Mouse (Mus musculus) hematopoietic stem cell, adult 5-6 weeks (primary cell): ENCODE data around the gene Slc17a5. TPM values are rescaled to one million over a fixed set of nuclear protein-coding genes. Genes with fewer than 3 reads are reported as not detected.
"Not testable (repeated sequence)": the region's sequence is repeated elsewhere in the genome, so short reads cannot be mapped to it uniquely, and the experiment has no call there.

Source experiments
- ATAC-seq, 2 experiments: fragments of 125-278 bp in 1 of 2; replicated peaks in 1 of 2; 2 replicates each; pipeline ENCODE4 v1.8.0; 2016 to 2017; ENCODE audit warnings: inconsistent platforms in 2 of 2, mild to moderate bottlenecking in 2 of 2, moderate number of reproducible peaks in 2 of 2, low read depth in 1 of 2, moderate TSS enrichment in 1 of 2; ENCODE audit not compliant: low FRiP score in 2 of 2, poor library complexity in 2 of 2, severe bottlenecking in 2 of 2, insufficient read depth in 1 of 2, low TSS enrichment in 1 of 2
- total RNA-seq: library from RNA; stranded (forward); fragments of 172-1452, 232-1000 nt; gene quantifications from 2 replicates; pipeline ENCODE4 v1.2.3, GENCODE M21; 2017

Gene Slc17a5
- total RNA-seq, 1 experiment from 2014 or later, result 7.0 TPM

- ATAC-seq, result peak; percentile 76 to 80
Observed at GRCm38 (mm10) chr9:78527767-78528381, 60.0 kb downstream of the Slc17a5 start.

DNA sequence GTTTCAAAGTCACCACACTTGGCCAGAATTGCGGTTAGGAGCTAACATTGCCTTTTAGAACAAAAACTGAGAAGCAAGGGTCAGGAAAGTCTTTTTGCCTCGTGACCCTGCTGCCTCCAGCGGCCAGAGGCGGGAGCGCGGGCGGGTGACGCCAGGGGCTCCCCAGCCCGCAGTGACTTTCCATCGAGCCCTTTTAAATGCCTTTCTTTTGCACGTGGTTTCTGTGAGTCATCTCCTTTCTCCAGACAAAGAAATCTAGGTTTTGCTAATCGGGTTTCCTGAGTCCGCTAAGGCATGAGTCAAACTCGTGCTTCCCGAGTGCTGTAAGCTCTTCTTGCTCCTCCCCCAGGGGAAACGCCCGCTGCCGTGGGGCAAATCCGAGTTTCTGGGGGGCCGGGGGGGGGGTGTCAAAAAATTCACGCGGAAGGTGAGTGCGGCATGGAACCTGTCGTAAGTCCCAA lies 60.5 kb downstream of the Slc17a5 start:
- ATAC-seq, result peak; percentile 83 to 90

GRCm38 (mm10) chr9:78526206-78526605 lies 61.6 kb downstream of the Slc17a5 start:
- no peak for ATAC-seq

- ATAC-seq, result no peak
Observed at GRCm38 (mm10) chr9:78525451-78526135, 62.2 kb downstream of the Slc17a5 start.

- peak; percentile 80 to 81 for ATAC-seq
Observed at GRCm38 (mm10) chr9:78521689-78522088, 66.2 kb downstream of the Slc17a5 start.

GRCm38 (mm10) chr9:78520780-78521601 lies 66.8 kb downstream of the Slc17a5 start:
- peak; percentile 57 to 61 for ATAC-seq

DNA sequence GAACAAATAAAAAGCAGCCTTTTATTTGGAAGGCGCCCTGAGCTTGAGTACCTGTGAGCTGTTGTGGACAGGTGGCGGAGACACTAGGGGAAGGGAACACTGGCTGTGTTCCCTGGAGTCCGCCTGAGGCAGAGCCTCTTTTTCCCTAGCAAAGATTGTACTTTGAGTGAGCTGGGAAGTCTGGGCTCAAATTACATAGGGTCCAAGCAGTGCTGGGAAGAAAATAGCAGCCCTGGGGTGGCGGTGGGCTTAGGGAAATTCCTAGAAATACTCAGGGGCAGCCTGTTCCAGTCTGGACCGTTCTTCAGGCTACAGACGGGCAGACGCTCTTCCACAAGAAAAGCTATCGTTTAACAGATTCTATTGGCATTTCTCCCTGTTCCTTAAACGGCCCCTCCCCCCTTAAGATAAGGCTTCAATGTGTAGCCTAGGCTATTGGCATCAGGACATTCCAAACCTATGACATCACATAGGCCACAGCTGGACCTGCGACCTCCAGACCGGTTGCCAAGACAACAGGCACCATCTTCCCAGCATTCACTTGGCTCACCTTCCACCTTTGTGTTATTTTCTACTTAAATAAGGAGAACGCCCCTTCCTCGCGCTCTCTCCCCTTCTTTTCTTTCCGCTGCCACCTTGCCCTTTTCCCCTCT lies 67.6 kb downstream of the Slc17a5 start:
- ATAC-seq, result no peak

- not testable (repeated sequence) for ATAC-seq
Observed at GRCm38 (mm10) chr9:78517237-78517636, 70.6 kb downstream of the Slc17a5 start.

- no peak for ATAC-seq
Observed at GRCm38 (mm10) chr9:78516125-78516524, 71.7 kb downstream of the Slc17a5 start.

DNA sequence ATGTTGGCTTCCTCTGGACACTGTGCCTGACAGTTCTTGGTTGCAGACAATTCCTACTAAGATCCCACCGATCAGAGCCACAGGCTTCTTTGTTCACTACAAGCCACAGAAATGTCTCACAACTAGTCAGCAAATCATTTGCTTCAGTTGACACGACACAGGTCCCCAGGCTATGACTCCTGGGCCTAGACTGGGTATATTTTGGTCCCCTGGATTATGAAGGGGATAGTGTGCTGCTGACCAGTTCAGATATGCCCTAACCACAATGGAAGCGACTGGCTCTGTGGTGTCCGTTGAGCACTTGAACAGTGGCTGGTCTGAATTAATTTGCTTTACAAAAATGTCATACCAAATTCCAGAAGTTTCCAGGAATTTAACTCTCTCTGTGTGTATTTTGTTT lies 73.2 kb downstream of the Slc17a5 start:
- ATAC-seq, result no peak

GRCm38 (mm10) chr9:78513776-78514500 lies 73.9 kb downstream of the Slc17a5 start:
- ATAC-seq, result no peak

DNA sequence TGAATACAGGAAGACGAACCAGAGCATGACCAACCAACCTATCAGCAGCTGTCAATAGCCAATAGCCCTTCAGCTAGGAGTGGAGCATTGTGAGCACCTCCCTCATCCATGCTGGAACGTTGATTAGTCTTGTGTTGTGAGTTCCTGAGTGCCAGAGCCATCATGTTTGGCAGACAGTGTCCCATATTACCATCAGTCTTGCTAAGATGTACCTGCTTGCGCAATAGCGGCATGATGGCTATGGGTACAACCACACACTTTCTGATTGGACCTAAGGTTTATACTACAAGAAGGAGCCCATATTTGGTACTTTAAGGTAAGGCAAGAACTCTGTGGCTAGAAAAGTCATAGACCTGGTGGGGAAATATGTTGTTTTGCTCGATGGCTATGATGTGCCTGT lies 76.1 kb downstream of the Slc17a5 start:
- no peak for ATAC-seq

GRCm38 (mm10) chr9:78508106-78508786 lies 79.6 kb downstream of the Slc17a5 start:
- no peak for ATAC-seq

GRCm38 (mm10) chr9:78506722-78507077 lies 81.1 kb downstream of the Slc17a5 start:
- ATAC-seq, result no peak

DNA sequence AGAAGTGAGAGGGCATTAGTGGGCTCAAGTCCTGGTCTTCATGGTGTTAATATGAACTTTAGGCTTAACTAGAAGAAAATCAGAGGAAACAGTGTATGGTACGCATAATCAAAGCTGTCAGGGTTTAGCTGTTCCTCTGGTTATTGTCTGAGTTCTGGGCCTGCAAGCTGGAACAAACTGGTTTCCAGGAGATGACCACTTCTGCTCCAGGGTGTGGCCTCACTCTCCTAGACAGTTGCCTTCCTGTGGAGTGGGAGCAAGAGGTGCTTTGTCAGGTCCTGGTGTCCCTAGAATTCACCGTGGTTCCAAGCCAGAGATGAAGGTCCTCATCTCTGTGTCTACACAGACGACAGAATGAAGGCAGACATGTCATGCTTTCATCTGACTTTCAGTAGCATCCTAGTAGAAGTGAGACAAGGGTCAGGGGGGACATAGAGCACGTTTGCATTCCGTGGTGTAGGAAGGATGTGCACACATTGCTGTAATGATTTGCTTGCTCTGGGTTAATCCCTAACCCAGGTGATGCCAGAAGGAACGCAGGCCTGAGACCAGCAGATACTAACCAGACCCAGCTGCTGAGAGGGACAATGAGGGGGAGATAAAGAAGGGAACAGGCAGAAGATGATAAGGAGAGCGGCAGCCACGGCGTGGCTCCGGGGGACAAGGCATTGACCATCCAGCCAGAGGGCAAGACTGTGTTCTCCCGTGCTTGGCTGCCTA lies 81.7 kb downstream of the Slc17a5 start:
- ATAC-seq, result no peak

- ATAC-seq, result no peak
Observed at GRCm38 (mm10) chr9:78505223-78505622, 82.6 kb downstream of the Slc17a5 start.
